Mouse (Mus musculus) hindbrain, embryonic 11.5 days (tissue): Measurements from ENCODE around the gene Coro1a. TPM values are rescaled to one million over a fixed set of nuclear protein-coding genes. Genes with fewer than 3 reads are reported as not detected.

ENCODE experiments used
- ATAC-seq: fragments of 200-750 bp; cut with Nextera tagmentation; 2 replicates; pipeline ENCODE4 v1.8.0; 2017; ENCODE audit warnings: mild to moderate bottlenecking, moderate TSS enrichment, moderate library complexity; ENCODE audit not compliant: low FRiP score
- DNase-seq: peaks from one replicate; pipeline ENCODE4 v3.0.0-alpha.2; 2015; ENCODE audit warnings: low spot score
- H3K27ac ChIP-seq: fragments of 300-500 bp; sonication (generic); 2 replicates; pipeline ENCODE4 v1.5.1; 2014; ENCODE audit warnings: mild to moderate bottlenecking, low read depth, low read length
- H3K27me3 ChIP-seq: fragments of 300-500 bp; sonication (generic); 2 replicates; pipeline ENCODE4 v1.6.1; 2014; ENCODE audit warnings: mild to moderate bottlenecking, low read length, moderate library complexity, mixed read lengths; ENCODE audit not compliant: control insufficient read depth, insufficient read depth
- H3K36me3 ChIP-seq: fragments of 300-500 bp; sonication (generic); 2 replicates; pipeline ENCODE4 v1.6.1; 2014; ENCODE audit warnings: mild to moderate bottlenecking, low read length, moderate library complexity, mixed read lengths; ENCODE audit not compliant: control insufficient read depth, insufficient read depth
- H3K4me1 ChIP-seq: fragments of 300-500 bp; sonication (generic); replicated peaks from 2 replicates; pipeline ENCODE4 v1.6.1; 2014; ENCODE audit warnings: low read length, mixed read lengths; ENCODE audit not compliant: control insufficient read depth, insufficient read depth
- H3K4me2 ChIP-seq: fragments of 300-500 bp; sonication (generic); replicated peaks from 2 replicates; pipeline ENCODE4 v1.6.1; 2014; ENCODE audit warnings: mild to moderate bottlenecking, low read depth, low read length
- H3K4me3 ChIP-seq: fragments of 300-500 bp; sonication (generic); 2 replicates; pipeline ENCODE4 v1.5.1; 2014; ENCODE audit warnings: low read depth, low read length
- H3K9ac ChIP-seq: fragments of 300-500 bp; sonication (generic); 2 replicates; pipeline ENCODE4 v1.6.1; 2014; ENCODE audit warnings: low read depth, low read length
- H3K9me3 ChIP-seq: fragments of 300-500 bp; sonication (generic); 2 replicates; pipeline ENCODE4 v1.6.1; 2016; ENCODE audit warnings: low read length; ENCODE audit not compliant: control insufficient read depth
- WGBS: fragments of 180-500 bp; shearing (Covaris S2); extraction: QIAGEN DNeasy Blood & Tissue Kit; methylation state at CpG from one replicate; pipeline ENCODE4 v1.1.7; 2014; 5-methylcytosine and 5-hydroxymethylcytosine counted together
- polyA plus RNA-seq: library from polyadenylated mRNA; unstranded; fragments of >200 nt; fragmentation: Nextera tagmentation; extraction: Ambion mirVana; gene quantifications from 2 replicates; pipeline ENCODE4 v1.2.1, GENCODE M21; 2014

Gene Coro1a
- polyA plus RNA-seq, 1 experiment from 2014 or later: 45.3 TPM

GRCm38 (mm10) chr7:126702358-126702757 lies 5.2 kb downstream of the Coro1a start:
- ATAC-seq: no peak
- H3K4me2 ChIP-seq: 0 out of 2 replicates have a peak overlapping the region, but pooled peaks have one; percentile 4
- no peak overlapping the region for H3K4me3 ChIP-seq
- DNase-seq: no peak
- H3K27me3 ChIP-seq: no peaks in the 10 kb centered on the region
- no peaks in the 10 kb centered on the region for H3K9me3 ChIP-seq
- H3K36me3 ChIP-seq: no peaks in the 10 kb centered on the region
- H3K9ac ChIP-seq: no peak overlapping the region
- H3K4me1 ChIP-seq: peaks cover 11% of the 10 kb centered on the region
- H3K27ac ChIP-seq: no peak overlapping the region
- WGBS: 90% methylated on average over 6 of the region's 6 CpGs

- Histone ChIP-seq H3K36me3 (no peaks in the 10 kb centered on the region), H3K9ac (peak overlapping the region; percentile 37; the same call in 1 of the 2 replicates), H3K4me2 (peak overlapping the region; percentile 9), H3K4me3 (no peak overlapping the region), H3K27me3 (no peaks in the 10 kb centered on the region), H3K4me1 (peaks cover 14% of the 10 kb centered on the region), H3K27ac (no peak overlapping the region), H3K9me3 (no peaks in the 10 kb centered on the region)
- WGBS: 56% methylated on average over 24 of the region's 24 CpGs
- no peak for ATAC-seq
- DNase-seq: no peak
These were observed 5.8 kb downstream of the Coro1a start for GRCm38 (mm10) chr7:126701559-126702357.

GRCm38 (mm10) chr7:126701070-126701469 lies 6.5 kb downstream of the Coro1a start:
- Histone ChIP-seq H3K36me3 (no peaks in the 10 kb centered on the region), H3K4me1 (peaks cover 17% of the 10 kb centered on the region), H3K27me3 (no peaks in the 10 kb centered on the region), H3K4me3 (no peak overlapping the region), H3K27ac (no peak overlapping the region), H3K4me2 (peak overlapping the region; percentile 9), H3K9me3 (no peaks in the 10 kb centered on the region), H3K9ac (no peak overlapping the region)
- 2% methylated on average over 11 of the region's 11 CpGs for WGBS
- DNase-seq (peak; percentile 96), ATAC-seq (peak; percentile 40; the same call in 1 of the 2 replicates)

GRCm38 (mm10) chr7:126700063-126701015 lies 7.2 kb downstream of the Coro1a start:
- H3K4me1 ChIP-seq: peaks cover 17% of the 10 kb centered on the region

GRCm38 (mm10) chr7:126697838-126698237 lies 9.7 kb downstream of the Coro1a start:
- WGBS: 98% methylated on average over 8 of the region's 8 CpGs
- H3K4me2 ChIP-seq: no peak overlapping the region
- peaks cover 15% of the 10 kb centered on the region for H3K4me1 ChIP-seq

More at GRCm38 (mm10) chr7:126700063-126701015, 7.2 kb downstream of the Coro1a start:
- ATAC-seq (no peak), DNase-seq (no peak)
- Histone ChIP-seq H3K4me2 (no peak overlapping the region), H3K4me3 (no peak overlapping the region), H3K27me3 (no peaks in the 10 kb centered on the region), H3K27ac (no peak overlapping the region), H3K9me3 (no peaks in the 10 kb centered on the region), H3K9ac (no peak overlapping the region), H3K36me3 (no peaks in the 10 kb centered on the region)
- 85% methylated on average over 25 of the region's 25 CpGs for WGBS

GRCm38 (mm10) chr7:126696886-126697285 lies 10.7 kb downstream of the Coro1a start:
- peaks cover 15% of the 10 kb centered on the region for H3K4me1 ChIP-seq
- ATAC-seq (no peak), DNase-seq (no peak)
- H3K27me3 ChIP-seq: no peaks in the 10 kb centered on the region
- no peaks in the 10 kb centered on the region for H3K9me3 ChIP-seq
- H3K36me3 ChIP-seq: no peaks in the 10 kb centered on the region
- H3K4me2 ChIP-seq: peak overlapping the region; percentile 87
- peak overlapping the region; percentile 77; the same call in 1 of the 2 replicates for H3K9ac ChIP-seq
- WGBS: 70% methylated on average over 3 of the region's 3 CpGs
- H3K27ac ChIP-seq: no peak overlapping the region
- H3K4me3 ChIP-seq: peak overlapping the region; percentile 83

More at GRCm38 (mm10) chr7:126697838-126698237, 9.7 kb downstream of the Coro1a start:
- DNase-seq (no peak), ATAC-seq (no peak)
- H3K36me3 ChIP-seq: no peaks in the 10 kb centered on the region
- no peaks in the 10 kb centered on the region for H3K9me3 ChIP-seq
- no peak overlapping the region for H3K9ac ChIP-seq
- H3K27me3 ChIP-seq: no peaks in the 10 kb centered on the region
- H3K4me3 ChIP-seq: no peak overlapping the region
- no peak overlapping the region for H3K27ac ChIP-seq

- peaks cover 12% of the 10 kb centered on the region for H3K4me1 ChIP-seq
- H3K9ac ChIP-seq: peak overlapping the region; percentile 77
- H3K4me2 ChIP-seq: peak overlapping the region; percentile 87
- 2% methylated on average over 17 of the region's 17 CpGs for WGBS
- peaks cover under 1% of the 10 kb centered on the region; the same call in 1 of the 2 replicates for H3K36me3 ChIP-seq
- no peak for ATAC-seq
- no peak for DNase-seq
- no peaks in the 10 kb centered on the region for H3K9me3 ChIP-seq
- H3K4me3 ChIP-seq: peak overlapping the region; percentile 83
- no peaks in the 10 kb centered on the region for H3K27me3 ChIP-seq
- H3K27ac ChIP-seq: peak overlapping the region; percentile 69
These were observed 11.3 kb downstream of the Coro1a start for GRCm38 (mm10) chr7:126696303-126696702.

- H3K4me3 ChIP-seq: peak within 1 kb of the TSS; percentile 83
- no peaks in the 10 kb centered on the region for H3K27me3 ChIP-seq
- ATAC-seq (peak; percentile 95), DNase-seq (peak; percentile 97)
- peak within 1 kb of the TSS; percentile 86 for H3K9ac ChIP-seq
- peaks cover 4% of the 10 kb centered on the region; the same call in 1 of the 2 replicates for H3K36me3 ChIP-seq
- peak within 1 kb of the TSS; percentile 92 for H3K27ac ChIP-seq
- no peaks in the 10 kb centered on the region for H3K9me3 ChIP-seq
- H3K4me1 ChIP-seq: peaks cover 9% of the 10 kb centered on the region
- 1% methylated on average over 37 of the region's 40 CpGs for WGBS
- peak within 1 kb of the TSS; percentile 87 for H3K4me2 ChIP-seq
These were observed 11.9 kb downstream of the Coro1a start, which contains the start of gene Slx1b for GRCm38 (mm10) chr7:126695631-126696207. Gene Slx1b, minus strand, starts transcription at chr7:126695784.
